Mouse (Mus musculus): ENCODE results near the gene Rarres2. TPM values are rescaled to one million over a fixed set of nuclear protein-coding genes. Genes with fewer than 3 reads are reported as not detected.
"Not testable (repeated sequence)": the region's sequence is repeated elsewhere in the genome, so short reads cannot be mapped to it uniquely, and the experiment has no call there.

Gene Rarres2
- total RNA-seq, 2 experiments from 2014 or later, result 12.0 to 13.5 TPM

GRCm38 (mm10) chr6:48540721-48541120, 31.9 kb downstream of the Rarres2 start:
- no peak for DNase-seq

- no peak for DNase-seq
Measured at GRCm38 (mm10) chr6:48539860-48540259, 32.7 kb downstream of the Rarres2 start.

- DNase-seq, result peak; percentile 51 to 61
Measured at GRCm38 (mm10) chr6:48538841-48539737, 33.5 kb downstream of the Rarres2 start.

DNA sequence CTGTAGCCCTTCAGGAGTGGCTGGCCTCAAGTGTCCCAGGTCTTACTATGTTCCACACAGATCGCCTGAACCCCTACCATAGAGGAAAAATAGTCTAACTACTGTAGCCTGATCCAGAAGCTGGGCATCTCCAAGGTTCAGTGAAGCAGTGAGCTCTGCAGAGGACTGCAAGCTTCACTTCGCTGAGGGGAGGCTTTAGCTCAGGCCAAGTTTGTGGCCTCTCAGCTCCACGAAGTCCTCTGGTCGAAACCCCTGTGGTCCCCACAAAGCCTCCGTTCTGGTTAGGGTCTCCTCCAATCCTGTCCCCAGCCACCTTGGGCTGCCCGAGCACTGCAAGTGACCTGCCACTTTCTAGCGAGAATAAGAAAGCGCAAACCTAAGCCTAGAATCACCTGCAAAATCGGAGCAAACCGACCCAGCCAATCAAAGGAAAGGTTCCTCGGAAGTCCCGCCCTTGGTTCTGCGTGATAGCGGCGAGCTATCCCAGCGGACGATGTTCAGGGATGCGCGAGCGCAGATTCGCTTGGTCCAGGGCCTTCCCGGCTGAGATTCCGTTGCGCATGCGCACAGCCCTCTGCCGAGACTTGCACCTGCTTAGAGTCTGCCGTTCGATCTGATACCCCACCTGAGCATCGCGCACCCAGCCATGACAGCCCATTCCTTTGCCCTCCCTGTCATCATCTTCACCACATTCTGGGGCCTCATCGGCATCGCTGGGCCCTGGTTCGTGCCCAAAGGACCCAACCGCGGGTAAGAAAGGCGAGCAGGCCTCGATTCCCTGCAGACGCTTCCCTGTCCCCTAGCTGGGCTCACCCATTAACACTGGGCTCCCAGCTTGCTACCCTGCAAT, 35.3 kb downstream of the Rarres2 start, which contains the start of gene Atp6v0e2:
TSS of gene Atp6v0e2 (plus strand) at position 511 of the 850 bp plus-strand sequence.
- peak; percentile 89 to 90 for DNase-seq

- DNase-seq, result no peak
Measured at GRCm38 (mm10) chr6:48536091-48536490, 36.5 kb downstream of the Rarres2 start.

DNA sequence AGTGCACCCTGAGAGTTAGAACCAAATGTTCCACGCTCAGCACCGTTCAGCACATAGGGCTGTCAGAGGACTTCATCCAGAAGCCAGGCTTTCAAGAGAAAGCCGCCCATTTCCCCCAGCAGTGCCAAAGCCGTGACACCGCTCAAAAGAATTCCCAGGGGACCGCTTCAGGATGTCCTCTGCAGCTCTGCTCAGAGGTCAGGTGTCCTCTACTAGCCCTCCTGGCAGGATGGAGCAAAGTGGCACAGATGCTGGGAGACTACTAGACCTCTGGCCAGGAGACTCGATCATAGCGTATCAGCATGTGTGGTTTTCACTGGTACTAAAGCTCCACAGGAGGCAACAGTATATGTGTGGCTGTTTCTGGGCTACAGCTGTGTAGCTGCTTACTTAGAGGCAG, 37.7 kb downstream of the Rarres2 start:
- no peak for DNase-seq

GRCm38 (mm10) chr6:48533475-48533874, 39.1 kb downstream of the Rarres2 start:
- no peak for DNase-seq

DNA sequence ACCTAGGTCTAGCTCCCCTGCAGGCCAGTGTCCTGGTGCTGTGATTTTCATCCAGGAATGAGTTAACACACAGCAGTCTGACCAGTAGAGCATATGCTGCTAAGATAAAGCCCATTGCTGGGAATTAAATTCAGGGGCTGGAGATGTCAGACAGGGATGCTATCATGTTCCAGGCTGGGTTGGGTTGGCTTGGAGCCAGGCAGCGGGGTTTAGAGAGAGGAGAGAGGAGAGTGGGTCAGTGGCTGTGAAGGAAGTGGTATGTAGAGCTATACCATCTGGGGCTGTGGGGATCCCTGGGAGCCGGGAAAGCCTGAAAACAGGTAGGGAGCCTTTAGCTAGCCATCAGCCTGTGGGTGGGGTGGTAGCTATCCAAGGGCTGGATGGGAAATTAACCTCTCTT, 41.7 kb downstream of the Rarres2 start:
- no peak for DNase-seq

DNA sequence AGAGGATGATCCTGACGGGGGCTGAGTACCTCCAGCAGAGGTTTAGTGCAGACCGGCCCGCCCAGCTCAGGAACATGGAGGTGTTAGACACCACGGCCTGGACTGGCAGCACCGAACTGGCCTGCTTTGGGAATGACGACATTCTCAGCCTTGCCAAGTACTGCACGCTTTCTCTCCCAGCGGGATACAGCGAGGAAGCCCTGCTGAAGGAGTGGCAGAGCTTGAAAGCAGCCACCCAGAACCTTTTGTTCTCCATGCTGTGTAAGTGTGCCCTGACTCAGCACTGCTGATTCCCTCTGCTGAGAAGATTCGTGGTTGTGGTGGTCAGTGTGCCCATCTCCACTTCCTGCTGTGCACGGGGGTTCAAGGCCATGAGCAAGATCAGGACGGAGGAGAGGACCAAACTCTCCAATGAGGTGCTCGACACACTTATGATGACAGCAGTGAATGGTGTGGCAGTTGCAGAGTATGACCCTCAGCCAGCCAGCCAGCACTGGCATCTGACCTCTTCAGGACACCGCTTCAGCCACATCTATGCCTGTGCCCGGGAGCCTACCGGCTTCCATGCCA, 42.6 kb downstream of the Rarres2 start:
- DNase-seq, result no peak

DNA sequence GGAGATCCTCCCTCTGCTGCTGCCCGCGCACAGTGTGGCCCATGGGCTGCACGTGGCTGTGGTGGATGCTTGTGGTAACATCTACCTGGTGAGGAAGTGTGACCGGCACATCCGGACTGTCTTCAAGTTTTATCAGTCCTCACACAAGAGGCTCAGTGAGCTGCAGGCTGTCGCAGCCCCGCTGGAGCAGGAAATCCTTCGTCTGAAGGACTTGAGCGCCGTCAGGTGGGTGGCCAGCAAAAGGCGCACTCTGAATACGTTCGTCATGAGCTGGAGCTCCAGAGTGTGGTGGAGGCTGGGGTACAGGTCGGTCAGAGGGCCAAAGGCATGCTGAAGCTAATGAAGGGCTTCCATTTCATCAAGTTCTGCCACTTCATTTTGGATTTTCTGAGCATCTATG, 43.3 kb downstream of the Rarres2 start:
- no peak for DNase-seq

DNA sequence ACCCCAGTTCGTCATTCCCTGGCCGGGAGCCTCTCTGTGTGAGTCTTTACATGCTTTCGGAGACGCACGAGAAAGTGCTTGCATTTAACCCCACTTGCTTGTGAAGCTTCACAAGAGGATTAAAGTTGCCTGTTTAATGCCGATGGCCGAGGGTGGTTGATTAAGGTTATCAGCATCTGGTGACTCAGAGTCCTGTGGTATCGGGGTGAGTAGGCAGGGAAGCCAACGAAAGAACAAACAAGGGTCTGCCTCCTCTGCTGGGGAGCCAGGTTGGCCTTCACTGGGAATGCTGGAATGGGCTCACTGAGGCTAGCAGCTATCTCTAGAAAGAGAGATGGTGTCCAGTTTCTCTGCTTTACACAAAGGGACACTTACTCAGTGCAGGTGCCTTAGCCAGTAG, 44.7 kb downstream of the Rarres2 start:
- DNase-seq, result no peak

GRCm38 (mm10) chr6:48524882-48525281, 47.7 kb downstream of the Rarres2 start:
- DNase-seq, result not testable (repeated sequence)

Other genes starting within 250 kb of the Rarres2 start
- 10 to 100 TPM; 35.1 to 47.4 TPM for gene Krba1, start 177.2 kb downstream of the Rarres2 start, total RNA-seq (2021)
- 10 to 100 TPM; 21.4 to 22.8 TPM for gene Zfp467, start 127.0 kb downstream of the Rarres2 start, total RNA-seq (2021)
- 1 to 10 TPM; 1.4 to 2.8 TPM for gene Sspo, start 124.6 kb downstream of the Rarres2 start, total RNA-seq (2021)
- 100 to 1,000 TPM; 424 to 471 TPM for gene Atp6v0e2, start 35.2 kb downstream of the Rarres2 start, total RNA-seq (2021)
- gene Lrrc61, start 18.0 kb downstream of the Rarres2 start, total RNA-seq (2021), result 10 to 100 TPM; 29.4 to 35.0 TPM
- not detected for gene Gm45021, start 16.8 kb upstream of the Rarres2 start, total RNA-seq (2021)
- 10 to 100 TPM; 43.6 to 47.5 TPM for gene Repin1, start 21.1 kb upstream of the Rarres2 start, total RNA-seq (2021)
- gene Gm44965, start 21.2 kb upstream of the Rarres2 start, total RNA-seq (2021), result not detected
- 1 to 10 TPM; 6.3 to 7.7 TPM for gene Zfp775, start 29.3 kb upstream of the Rarres2 start, total RNA-seq (2021)
- 10 to 100 TPM; 13.4 to 14.5 TPM for gene AI854703, start 54.0 kb upstream of the Rarres2 start, total RNA-seq (2021)
- gene Gimap8, start 74.4 kb upstream of the Rarres2 start, total RNA-seq (2021), result 1 to 10 TPM in 1 of 2 experiments, under 1 TPM in 1; 0.52 to 1.1 TPM
- gene Gimap9, start 103.3 kb upstream of the Rarres2 start, total RNA-seq (2021), result under 1 TPM; 0.28 to 0.57 TPM
- gene Gimap4, start 111.8 kb upstream of the Rarres2 start, total RNA-seq (2021), result under 1 TPM; 0.17 to 0.33 TPM
- 1 to 10 TPM; 5.7 to 7.3 TPM for gene Gimap6, start 135.4 kb upstream of the Rarres2 start, total RNA-seq (2021)
- not detected for gene Gm28053, start 145.8 kb upstream of the Rarres2 start, total RNA-seq (2021)
- not detected for gene Gimap7, start 145.8 kb upstream of the Rarres2 start, total RNA-seq (2021)
- gene Gimap1, start 166.3 kb upstream of the Rarres2 start, total RNA-seq (2021), result 1 to 10 TPM; 2.4 to 2.5 TPM
- 1 to 10 TPM; 1.0 to 1.7 TPM for gene Gimap5, start 173.4 kb upstream of the Rarres2 start, total RNA-seq (2021)
- not detected for gene Gimap3, start 198.1 kb upstream of the Rarres2 start, total RNA-seq (2021)

Measured in layer of hippocampus, postnatal 36 days (tissue).